Mouse (Mus musculus) gastrocnemius, adult 8-10 months (tissue): ENCODE data around the gene Nfe2l2. TPM values are rescaled to one million over a fixed set of nuclear protein-coding genes. Genes with fewer than 3 reads are reported as not detected.
"Not testable (repeated sequence)": the region's sequence is repeated elsewhere in the genome, so short reads cannot be mapped to it uniquely, and the experiment has no call there.

Experiments used
- DNase-seq, 2 experiments: peaks; one replicate each; pipeline ENCODE4 v3.0.0; 2022; ENCODE audit warnings: low spot score in 2 of 2
- total RNA-seq, 4 experiments: library from RNA; stranded (reverse); gene quantifications; 2 replicates each; pipeline ENCODE4 v1.2.4; 2022

Nfe2l2 gene
- total RNA-seq, 4 experiments from 2014 or later = 31.3 to 37.6 (median 34.7) TPM

DNA sequence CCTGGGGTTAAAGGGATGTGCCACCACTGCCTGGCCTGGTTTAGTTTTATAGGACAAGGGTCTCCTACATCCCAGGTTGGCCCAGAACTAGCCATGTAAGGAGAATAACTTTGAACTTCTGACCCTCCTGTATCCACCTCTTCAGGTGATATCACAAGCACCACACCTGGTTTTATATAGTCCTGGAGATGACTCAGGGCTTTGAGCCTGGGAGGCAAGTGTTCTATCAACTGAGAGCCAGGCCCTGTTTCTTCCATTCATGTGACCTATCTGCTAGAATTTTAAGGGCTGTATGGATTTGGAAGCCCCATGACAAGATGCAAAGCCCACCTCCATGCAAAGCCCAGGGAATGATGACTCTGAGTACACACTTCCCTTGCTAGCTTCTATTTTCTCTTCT lies 51.3 kb downstream of the Nfe2l2 start:
- no peak for DNase-seq

DNA sequence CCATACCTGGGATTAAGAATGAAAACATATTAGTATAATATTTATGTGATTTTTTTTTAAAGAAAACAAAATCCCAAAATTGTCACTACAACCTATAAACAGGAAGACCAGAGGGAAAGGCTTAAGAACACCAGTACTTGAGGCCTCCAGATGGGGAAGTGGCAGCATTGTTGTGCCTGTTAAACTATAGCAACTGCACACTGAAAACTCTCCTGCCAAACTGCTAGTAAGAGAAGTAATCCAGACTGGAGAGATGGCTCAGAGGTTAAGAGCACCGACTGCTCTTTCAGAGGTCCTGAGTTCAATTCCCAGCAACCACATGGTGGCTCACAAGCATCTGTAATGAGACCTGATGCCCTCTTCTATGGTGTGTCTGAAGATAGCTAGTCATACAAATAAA lies 54.0 kb downstream of the Nfe2l2 start:
- DNase-seq = no peak

DNA sequence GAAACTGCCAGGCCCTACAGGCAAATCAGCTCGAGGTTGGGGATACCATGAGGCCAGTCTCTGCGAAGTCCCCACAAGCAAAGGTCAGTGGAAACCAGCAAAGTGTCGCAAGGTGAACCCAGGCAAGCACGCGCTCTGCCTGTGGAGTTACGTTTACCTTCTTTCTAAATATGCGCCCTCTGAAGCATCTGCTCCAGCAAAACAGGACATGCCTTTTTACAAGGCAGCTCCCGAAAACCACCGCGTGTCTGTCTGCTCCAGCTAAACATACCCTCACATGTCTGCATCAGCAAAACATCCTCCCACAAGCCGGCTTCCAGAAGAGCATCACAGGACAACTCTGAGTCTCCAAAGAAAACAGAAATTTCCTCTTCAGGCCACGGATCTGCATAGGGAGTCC lies 59.2 kb downstream of the Nfe2l2 start:
- no peak for DNase-seq

GRCm38 (mm10) chr2:75643950-75644349 lies 60.5 kb downstream of the Nfe2l2 start:
- DNase-seq = no peak

- peak in 1 of 2 experiments; percentile 27 for DNase-seq
These were observed 61.5 kb downstream of the Nfe2l2 start for GRCm38 (mm10) chr2:75642795-75643550.

DNA sequence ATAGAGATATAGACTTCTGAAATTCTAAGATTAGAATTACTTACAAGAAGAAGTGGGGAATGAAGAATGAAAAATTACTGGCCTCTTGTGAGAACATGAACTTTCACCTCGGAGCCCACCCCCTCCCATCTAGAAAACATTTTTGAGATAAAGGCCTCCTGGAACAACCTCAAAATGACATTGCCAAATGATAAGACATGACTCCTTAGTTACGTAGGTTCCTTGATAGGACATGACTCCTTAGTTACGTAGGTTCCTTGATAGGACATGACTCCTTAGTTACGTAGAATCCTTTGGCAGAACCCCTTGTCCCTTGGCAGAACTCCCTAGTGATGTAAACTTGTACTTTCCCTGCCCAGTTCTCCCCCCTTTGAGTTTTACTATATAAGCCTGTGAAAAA lies 62.1 kb downstream of the Nfe2l2 start:
- DNase-seq = not testable (repeated sequence)

DNA sequence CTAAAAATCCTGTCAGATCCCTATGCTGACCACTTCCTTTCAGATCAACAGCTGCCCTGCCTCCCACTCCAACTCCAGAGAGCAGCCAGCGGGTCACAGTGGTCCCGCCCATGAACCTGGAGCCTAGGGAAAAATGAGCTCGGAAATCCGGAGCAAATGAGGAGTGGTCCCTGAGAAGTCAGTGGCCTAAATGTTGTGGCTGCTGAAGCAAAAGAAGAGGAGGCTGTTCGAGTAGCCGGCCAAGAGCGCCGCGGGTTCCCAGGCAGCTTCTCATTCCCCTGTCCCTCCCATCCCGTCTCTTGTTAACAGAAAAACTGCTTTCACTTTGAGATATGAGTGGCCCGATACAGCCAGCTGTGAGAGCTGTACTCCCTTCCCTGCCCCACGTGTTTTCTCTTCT lies 64.9 kb downstream of the Nfe2l2 start:
- DNase-seq = not testable (repeated sequence)

GRCm38 (mm10) chr2:75637822-75638221 lies 66.6 kb downstream of the Nfe2l2 start:
- not testable (repeated sequence) for DNase-seq

- no peak for DNase-seq
These were observed 67.1 kb downstream of the Nfe2l2 start for GRCm38 (mm10) chr2:75637361-75637760.

DNA sequence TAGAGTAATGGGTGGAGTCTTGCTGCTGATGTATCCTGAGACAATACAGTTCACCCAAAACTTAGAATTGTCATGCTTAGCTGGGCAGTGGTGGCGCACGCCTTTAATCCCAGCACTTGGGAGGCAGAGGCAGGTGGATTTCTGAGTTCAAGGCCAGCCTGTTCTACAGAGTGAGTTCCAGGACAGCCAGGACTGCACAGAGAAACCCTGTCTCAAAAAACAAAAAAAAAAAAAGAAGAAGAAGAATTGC lies 67.5 kb downstream of the Nfe2l2 start:
- DNase-seq = not testable (repeated sequence)

- no peak for DNase-seq
These were observed 68.0 kb downstream of the Nfe2l2 start for GRCm38 (mm10) chr2:75636261-75637054.

- not testable (repeated sequence) for DNase-seq
These were observed 70.0 kb downstream of the Nfe2l2 start for GRCm38 (mm10) chr2:75634431-75634830.

- DNase-seq = no peak
These were observed 70.7 kb downstream of the Nfe2l2 start for GRCm38 (mm10) chr2:75633784-75634183.

GRCm38 (mm10) chr2:75633381-75633780 lies 71.1 kb downstream of the Nfe2l2 start:
- DNase-seq = no peak

- DNase-seq = no peak
These were observed 71.7 kb downstream of the Nfe2l2 start for GRCm38 (mm10) chr2:75632721-75633181.

GRCm38 (mm10) chr2:75632043-75632442 lies 72.4 kb downstream of the Nfe2l2 start:
- DNase-seq = no peak

GRCm38 (mm10) chr2:75631421-75631820 lies 73.0 kb downstream of the Nfe2l2 start:
- DNase-seq = no peak

DNA sequence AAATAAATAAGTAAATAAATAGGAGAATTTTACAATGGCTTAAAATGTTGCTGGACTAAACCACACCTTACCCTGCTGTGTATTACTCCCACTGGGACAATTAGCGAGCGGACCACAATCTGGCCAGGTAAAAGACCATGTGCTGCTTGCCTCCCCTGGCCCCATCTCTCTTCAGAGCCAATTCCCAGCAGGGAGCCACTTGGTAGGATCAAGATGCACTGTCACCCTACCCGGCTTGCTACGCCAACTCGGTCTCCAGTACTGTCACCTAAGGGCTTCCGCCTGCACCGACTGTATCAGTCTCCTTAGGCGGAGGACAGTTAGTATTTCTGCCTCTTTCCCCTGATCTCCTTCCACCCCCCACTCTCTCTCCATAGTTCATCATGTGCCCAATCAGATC lies 76.0 kb downstream of the Nfe2l2 start:
- no peak for DNase-seq

DNA sequence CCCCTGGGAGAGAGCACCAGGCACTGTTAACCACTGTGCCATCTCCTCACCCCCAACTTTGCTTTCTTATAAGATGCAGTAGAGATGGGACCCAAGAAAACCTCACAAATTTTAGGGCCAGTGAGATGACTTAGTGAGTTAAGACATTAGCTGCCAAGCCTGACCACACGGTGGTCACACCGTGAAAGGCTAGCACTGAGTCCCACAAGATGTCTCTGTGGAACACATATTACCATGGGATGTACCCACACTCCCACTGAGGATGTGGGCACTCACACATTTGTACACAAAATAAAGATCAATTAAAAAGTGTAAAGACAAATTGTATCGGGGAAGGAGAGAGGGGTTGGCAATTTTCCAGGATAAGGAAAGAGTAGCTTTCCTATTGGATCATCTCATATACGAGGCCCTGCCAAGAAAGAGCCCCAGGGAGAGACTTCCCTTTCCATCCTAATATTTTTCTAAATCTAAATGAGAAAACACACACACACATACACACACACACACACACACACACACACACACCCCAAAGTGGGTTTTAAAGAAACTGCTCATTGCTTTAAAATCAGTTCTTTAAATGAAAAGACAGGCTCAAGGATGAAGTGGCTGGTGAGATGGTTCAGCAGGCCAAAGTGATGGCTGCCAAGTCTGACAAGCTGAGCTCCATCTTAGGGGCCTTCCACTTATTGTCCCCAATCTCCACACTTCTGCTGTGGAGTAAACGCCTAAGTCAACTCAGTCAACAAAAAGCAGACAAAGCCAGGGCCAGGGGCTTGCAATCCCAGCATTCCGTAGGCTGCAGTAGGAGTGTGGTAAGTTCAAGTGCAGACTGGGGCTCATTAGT lies 77.6 kb downstream of the Nfe2l2 start:
- DNase-seq = no peak
